Mouse (Mus musculus): ENCODE data around the gene Llgl2. TPM values are rescaled to one million over a fixed set of nuclear protein-coding genes. Genes with fewer than 3 reads are reported as not detected.

Llgl2 gene
- polyA plus RNA-seq, 1 experiment from 2014 or later, result 59.2 TPM

GRCm38 (mm10) chr11:115884361-115884760 lies 60.5 kb downstream of the Llgl2 start:
- 92% methylated on average over 3 of the region's 3 CpGs for WGBS
- H3K27ac ChIP-seq (ENCODE audit: low read depth), result no peak overlapping the region
- H3K4me1 ChIP-seq (replicated peaks; ENCODE audit: control insufficient read depth, insufficient read depth, low read length), result no peaks in the 10 kb centered on the region
- no peak overlapping the region for H3K4me2 ChIP-seq (ENCODE audit: low read length)
- no peak for DNase-seq (ENCODE audit: low spot score)
- H3K9ac ChIP-seq (ENCODE audit: low read length), result no peak overlapping the region
- no peak overlapping the region for H3K4me3 ChIP-seq (ENCODE audit: low read depth, low read length)
- H3K9me3 ChIP-seq (ENCODE audit: control insufficient read depth, low read length), result no peaks in the 10 kb centered on the region
- ATAC-seq (replicated peaks; ENCODE audit: low FRiP score, low TSS enrichment, low read depth), result no peak
- no peaks in the 10 kb centered on the region for H3K27me3 ChIP-seq (replicated peaks; ENCODE audit: control insufficient read depth, insufficient read depth, low read length)
- H3K36me3 ChIP-seq (ENCODE audit: control insufficient read depth, insufficient read depth, low read length), result no peaks in the 10 kb centered on the region

GRCm38 (mm10) chr11:115885281-115885680 lies 61.4 kb downstream of the Llgl2 start:
- no peaks in the 10 kb centered on the region for H3K36me3 ChIP-seq (ENCODE audit: control insufficient read depth, insufficient read depth, low read length)
- DNase-seq (ENCODE audit: low spot score) (no peak), ATAC-seq (replicated peaks; ENCODE audit: low FRiP score, low TSS enrichment, low read depth) (no peak)
- H3K9ac ChIP-seq (ENCODE audit: low read length), result no peak overlapping the region
- H3K27me3 ChIP-seq (replicated peaks; ENCODE audit: control insufficient read depth, insufficient read depth, low read length), result no peaks in the 10 kb centered on the region
- no peak overlapping the region for H3K27ac ChIP-seq (ENCODE audit: low read depth)
- no peak overlapping the region for H3K4me2 ChIP-seq (ENCODE audit: low read length)
- no peak overlapping the region for H3K4me3 ChIP-seq (ENCODE audit: low read depth, low read length)
- WGBS, result 67% methylated on average over 11 of the region's 11 CpGs
- no peaks in the 10 kb centered on the region for H3K9me3 ChIP-seq (ENCODE audit: control insufficient read depth, low read length)
- H3K4me1 ChIP-seq (replicated peaks; ENCODE audit: control insufficient read depth, insufficient read depth, low read length), result no peaks in the 10 kb centered on the region

GRCm38 (mm10) chr11:115886446-115886845 lies 62.6 kb downstream of the Llgl2 start:
- H3K36me3 ChIP-seq (ENCODE audit: control insufficient read depth, insufficient read depth, low read length), result no peaks in the 10 kb centered on the region
- WGBS, result 83% methylated on average over 11 of the region's 11 CpGs
- no peaks in the 10 kb centered on the region for H3K4me1 ChIP-seq (replicated peaks; ENCODE audit: control insufficient read depth, insufficient read depth, low read length)
- H3K4me2 ChIP-seq (ENCODE audit: low read length), result no peak overlapping the region
- no peak overlapping the region for H3K27ac ChIP-seq (ENCODE audit: low read depth)
- H3K9me3 ChIP-seq (ENCODE audit: control insufficient read depth, low read length), result no peaks in the 10 kb centered on the region
- H3K4me3 ChIP-seq (ENCODE audit: low read depth, low read length), result no peak overlapping the region
- no peak for ATAC-seq (replicated peaks; ENCODE audit: low FRiP score, low TSS enrichment, low read depth)
- DNase-seq (ENCODE audit: low spot score), result no peak
- H3K9ac ChIP-seq (ENCODE audit: low read length), result no peak overlapping the region
- H3K27me3 ChIP-seq (replicated peaks; ENCODE audit: control insufficient read depth, insufficient read depth, low read length), result no peaks in the 10 kb centered on the region

- DNase-seq (ENCODE audit: low spot score), result no peak
Observed at GRCm38 (mm10) chr11:115888020-115888419, 64.2 kb downstream of the Llgl2 start.

GRCm38 (mm10) chr11:115889159-115889558 lies 65.3 kb downstream of the Llgl2 start:
- Histone ChIP-seq H3K4me2 (ENCODE audit: low read length) (no peak overlapping the region), H3K4me3 (ENCODE audit: low read depth, low read length) (no peak overlapping the region), H3K4me1 (replicated peaks; ENCODE audit: control insufficient read depth, insufficient read depth, low read length) (no peaks in the 10 kb centered on the region), H3K27me3 (replicated peaks; ENCODE audit: control insufficient read depth, insufficient read depth, low read length) (no peaks in the 10 kb centered on the region), H3K9ac (ENCODE audit: low read length) (no peak overlapping the region), H3K27ac (ENCODE audit: low read depth) (no peak overlapping the region), H3K36me3 (ENCODE audit: control insufficient read depth, insufficient read depth, low read length) (0 out of 2 replicates have a peak, but pooled peaks cover 4% of the 10 kb centered on the region), H3K9me3 (ENCODE audit: control insufficient read depth, low read length) (no peaks in the 10 kb centered on the region)
- no peak for DNase-seq (ENCODE audit: low spot score)
- no peak for ATAC-seq (replicated peaks; ENCODE audit: low FRiP score, low TSS enrichment, low read depth)
- WGBS, result 80% methylated on average over 6 of the region's 6 CpGs

More at GRCm38 (mm10) chr11:115888020-115888419, 64.2 kb downstream of the Llgl2 start:
- H3K27me3 ChIP-seq (replicated peaks; ENCODE audit: control insufficient read depth, insufficient read depth, low read length), result no peaks in the 10 kb centered on the region
- H3K4me1 ChIP-seq (replicated peaks; ENCODE audit: control insufficient read depth, insufficient read depth, low read length), result no peaks in the 10 kb centered on the region
- no peaks in the 10 kb centered on the region for H3K9me3 ChIP-seq (ENCODE audit: control insufficient read depth, low read length)
- no peak for ATAC-seq (replicated peaks; ENCODE audit: low FRiP score, low TSS enrichment, low read depth)
- 0 out of 2 replicates have a peak, but pooled peaks cover 4% of the 10 kb centered on the region for H3K36me3 ChIP-seq (ENCODE audit: control insufficient read depth, insufficient read depth, low read length)
- no peak overlapping the region for H3K27ac ChIP-seq (ENCODE audit: low read depth)
- no peak overlapping the region for H3K4me2 ChIP-seq (ENCODE audit: low read length)
- no peak overlapping the region for H3K9ac ChIP-seq (ENCODE audit: low read length)
- no peak overlapping the region for H3K4me3 ChIP-seq (ENCODE audit: low read depth, low read length)
- WGBS, result 90% methylated on average over 5 of the region's 5 CpGs

- no peak for ATAC-seq (replicated peaks; ENCODE audit: low FRiP score, low TSS enrichment, low read depth)
- DNase-seq (ENCODE audit: low spot score), result no peak
- WGBS, result 66% methylated on average over 6 of the region's 6 CpGs
Observed at GRCm38 (mm10) chr11:115892213-115892612, 68.4 kb downstream of the Llgl2 start.

GRCm38 (mm10) chr11:115893071-115893470 lies 69.2 kb downstream of the Llgl2 start:
- no peaks in the 10 kb centered on the region for H3K27me3 ChIP-seq (replicated peaks; ENCODE audit: control insufficient read depth, insufficient read depth, low read length)
- 92% methylated on average over 9 of the region's 9 CpGs for WGBS
- H3K4me1 ChIP-seq (replicated peaks; ENCODE audit: control insufficient read depth, insufficient read depth, low read length), result no peaks in the 10 kb centered on the region
- no peak for DNase-seq (ENCODE audit: low spot score)
- H3K4me2 ChIP-seq (ENCODE audit: low read length), result no peak overlapping the region
- H3K9ac ChIP-seq (ENCODE audit: low read length), result no peak overlapping the region
- no peak overlapping the region for H3K27ac ChIP-seq (ENCODE audit: low read depth)
- peaks cover 17% of the 10 kb centered on the region for H3K36me3 ChIP-seq (ENCODE audit: control insufficient read depth, insufficient read depth, low read length)
- no peak for ATAC-seq (replicated peaks; ENCODE audit: low FRiP score, low TSS enrichment, low read depth)
- no peaks in the 10 kb centered on the region for H3K9me3 ChIP-seq (ENCODE audit: control insufficient read depth, low read length)
- H3K4me3 ChIP-seq (ENCODE audit: low read depth, low read length), result no peak overlapping the region

More at GRCm38 (mm10) chr11:115892213-115892612, 68.4 kb downstream of the Llgl2 start:
- no peaks in the 10 kb centered on the region for H3K27me3 ChIP-seq (replicated peaks; ENCODE audit: control insufficient read depth, insufficient read depth, low read length)
- no peak overlapping the region for H3K4me3 ChIP-seq (ENCODE audit: low read depth, low read length)
- no peak overlapping the region for H3K4me2 ChIP-seq (ENCODE audit: low read length)
- no peaks in the 10 kb centered on the region for H3K9me3 ChIP-seq (ENCODE audit: control insufficient read depth, low read length)
- H3K27ac ChIP-seq (ENCODE audit: low read depth), result no peak overlapping the region
- H3K4me1 ChIP-seq (replicated peaks; ENCODE audit: control insufficient read depth, insufficient read depth, low read length), result no peaks in the 10 kb centered on the region
- H3K9ac ChIP-seq (ENCODE audit: low read length), result no peak overlapping the region
- H3K36me3 ChIP-seq (ENCODE audit: control insufficient read depth, insufficient read depth, low read length), result peaks cover 17% of the 10 kb centered on the region

GRCm38 (mm10) chr11:115894755-115895520 lies 71.1 kb downstream of the Llgl2 start:
- H3K36me3 ChIP-seq (ENCODE audit: control insufficient read depth, insufficient read depth, low read length), result peaks cover 17% of the 10 kb centered on the region
- no peak overlapping the region for H3K4me3 ChIP-seq (ENCODE audit: low read depth, low read length)
- ATAC-seq (replicated peaks; ENCODE audit: low FRiP score, low TSS enrichment, low read depth) (0 out of 2 replicates have a peak, but pooled peaks have one; percentile 29), DNase-seq (ENCODE audit: low spot score) (no peak)
- H3K4me2 ChIP-seq (ENCODE audit: low read length), result no peak overlapping the region
- no peak overlapping the region for H3K9ac ChIP-seq (ENCODE audit: low read length)
- 72% methylated on average over 14 of the region's 14 CpGs for WGBS
- H3K4me1 ChIP-seq (replicated peaks; ENCODE audit: control insufficient read depth, insufficient read depth, low read length), result peaks cover 4% of the 10 kb centered on the region
- H3K27me3 ChIP-seq (replicated peaks; ENCODE audit: control insufficient read depth, insufficient read depth, low read length), result no peaks in the 10 kb centered on the region
- no peak overlapping the region for H3K27ac ChIP-seq (ENCODE audit: low read depth)
- H3K9me3 ChIP-seq (ENCODE audit: control insufficient read depth, low read length), result no peaks in the 10 kb centered on the region

- no peak overlapping the region for H3K27ac ChIP-seq (ENCODE audit: low read depth)
- WGBS, result 84% methylated on average over 7 of the region's 7 CpGs
Observed at GRCm38 (mm10) chr11:115898446-115898845, 74.6 kb downstream of the Llgl2 start.

More at GRCm38 (mm10) chr11:115898446-115898845, 74.6 kb downstream of the Llgl2 start:
- ATAC-seq (replicated peaks; ENCODE audit: low FRiP score, low TSS enrichment, low read depth), result no peak
- Histone ChIP-seq H3K27me3 (replicated peaks; ENCODE audit: control insufficient read depth, insufficient read depth, low read length) (no peaks in the 10 kb centered on the region), H3K4me1 (replicated peaks; ENCODE audit: control insufficient read depth, insufficient read depth, low read length) (peaks cover 19% of the 10 kb centered on the region), H3K9ac (ENCODE audit: low read length) (no peak overlapping the region), H3K4me3 (ENCODE audit: low read depth, low read length) (no peak overlapping the region), H3K4me2 (ENCODE audit: low read length) (no peak overlapping the region), H3K36me3 (ENCODE audit: control insufficient read depth, insufficient read depth, low read length) (peaks cover 13% of the 10 kb centered on the region), H3K9me3 (ENCODE audit: control insufficient read depth, low read length) (no peaks in the 10 kb centered on the region)
- no peak for DNase-seq (ENCODE audit: low spot score)

Data from intestine, embryonic 14.5 days (tissue).